Mouse (Mus musculus) C2C12 (cell line): ENCODE measurements around the gene Rnasek. TPM values are rescaled to one million over a fixed set of nuclear protein-coding genes. Genes with fewer than 3 reads are reported as not detected.
A peak's percentile ranks its signal among the peaks of the same experiment; 100 is the strongest.

Experiments
- H3K27me3 ChIP-seq: one replicate; pipeline ENCODE4 v1.6.1; 2011; ENCODE audit not compliant: control insufficient read depth, insufficient read depth, insufficient read length
- H3K36me3 ChIP-seq: one replicate; pipeline ENCODE4 v1.6.1; 2011; ENCODE audit not compliant: control insufficient read depth, insufficient read depth
- H3K4me3 ChIP-seq: one replicate; pipeline ENCODE4 v1.5.1; 2011; ENCODE audit warnings: mild to moderate bottlenecking, control low read depth; ENCODE audit not compliant: poor library complexity, insufficient read depth, severe bottlenecking
- H3K79me2 ChIP-seq: one replicate; pipeline ENCODE4 v1.6.1; 2011; ENCODE audit not compliant: control insufficient read depth, insufficient read depth
- H3K79me3 ChIP-seq: one replicate; pipeline ENCODE4 v1.6.1; 2011; ENCODE audit warnings: low read depth, control low read depth
- H3ac ChIP-seq: one replicate; pipeline ENCODE3; 2011; ENCODE audit warnings: low read depth; ENCODE audit not compliant: control insufficient read depth, insufficient read length
- CEBPB ChIP-seq: IDR thresholded peaks from one replicate; pipeline ENCODE4 v1.6.1; 2011; ENCODE audit warnings: low read depth, mild to moderate bottlenecking, control low read depth, moderate library complexity
- CTCF ChIP-seq: IDR thresholded peaks from one replicate; pipeline ENCODE4 v1.5.1; 2011; ENCODE audit not compliant: control insufficient read depth, insufficient read depth, insufficient read length
- FOSL1 ChIP-seq: IDR thresholded peaks from one replicate; pipeline ENCODE4 v1.8.0; 2011; ENCODE audit warnings: mild to moderate bottlenecking, low read length; ENCODE audit not compliant: poor library complexity, insufficient read depth, severe bottlenecking
- MAX ChIP-seq: IDR thresholded peaks from one replicate; pipeline ENCODE4 v1.6.1; 2011; ENCODE audit warnings: mild to moderate bottlenecking, control low read depth
- MYOD1 ChIP-seq: IDR thresholded peaks from one replicate; pipeline ENCODE4 v1.6.1; 2011; ENCODE audit warnings: low read depth; ENCODE audit not compliant: control insufficient read depth, insufficient read length
- MYOG ChIP-seq: IDR thresholded peaks from one replicate; pipeline ENCODE4 v1.6.1; 2011; ENCODE audit not compliant: control insufficient read depth, insufficient read length; ENCODE audit errors: extremely low read depth
- USF1 ChIP-seq: IDR thresholded peaks from one replicate; pipeline ENCODE4 v1.6.1; 2011; ENCODE audit warnings: low read depth, mild to moderate bottlenecking, control low read depth, moderate library complexity
- polyA plus RNA-seq: library from polyadenylated mRNA; unstranded; fragments of >200 nt; fragmentation: generic; extraction: Trizol; gene quantifications from one replicate; pipeline ENCODE4 v1.2.1, GENCODE M21; 2012; ENCODE audit warnings: missing spikeins

Gene Rnasek
- polyA plus RNA-seq, 1 experiment: 300 TPM

- no peaks in the 10 kb centered on the region for H3K36me3 ChIP-seq
These were observed 19.4 kb upstream of the Rnasek start for GRCm38 (mm10) chr11:70259035-70259434.

GRCm38 (mm10) chr11:70254931-70255531 lies 15.4 kb upstream of the Rnasek start, which contains the start of gene Alox12:
Alox12 (minus strand) TSS chr11:70255353.
- H3K79me2 ChIP-seq: no peaks in the 10 kb centered on the region
- H3ac ChIP-seq: peak within 1 kb of the TSS; percentile 45
- no peaks in the 10 kb centered on the region for H3K36me3 ChIP-seq
- peaks cover 18% of the 10 kb centered on the region for H3K27me3 ChIP-seq
- H3K79me3 ChIP-seq: no peaks in the 10 kb centered on the region
- H3K4me3 ChIP-seq: no peak within 1 kb of the TSS
- TF ChIP-seq MYOG: no peak
- no peak for TF ChIP-seq FOSL1
- peak; percentile 57 for TF ChIP-seq CTCF
- no peak for TF ChIP-seq CEBPB

More at GRCm38 (mm10) chr11:70259035-70259434, 19.4 kb upstream of the Rnasek start:
- peaks cover 4% of the 10 kb centered on the region for H3K27me3 ChIP-seq
- no peak for TF ChIP-seq MYOG
- TF ChIP-seq FOSL1: peak; percentile 45
- no peak overlapping the region for H3K4me3 ChIP-seq
- no peak overlapping the region for H3ac ChIP-seq
- H3K79me2 ChIP-seq: no peaks in the 10 kb centered on the region
- H3K79me3 ChIP-seq: no peaks in the 10 kb centered on the region

GRCm38 (mm10) chr11:70254337-70254736 lies 14.7 kb upstream of the Rnasek start:
- Histone ChIP-seq H3ac (no peak overlapping the region), H3K4me3 (no peak overlapping the region), H3K36me3 (no peaks in the 10 kb centered on the region), H3K79me3 (no peaks in the 10 kb centered on the region), H3K27me3 (peaks cover 18% of the 10 kb centered on the region), H3K79me2 (no peaks in the 10 kb centered on the region)
- TF ChIP-seq CTCF (no peak), MAX (no peak), FOSL1 (no peak), MYOD1 (no peak), MYOG (no peak), USF1 (no peak), CEBPB (no peak)

- no peaks in the 10 kb centered on the region for H3K36me3 ChIP-seq
- H3K4me3 ChIP-seq: no peak overlapping the region
- peaks cover 20% of the 10 kb centered on the region for H3K27me3 ChIP-seq
- no peak overlapping the region for H3ac ChIP-seq
- H3K79me3 ChIP-seq: no peaks in the 10 kb centered on the region
- TF ChIP-seq USF1 (no peak), MYOD1 (no peak), MAX (no peak), CEBPB (no peak), CTCF (no peak), MYOG (no peak), FOSL1 (no peak)
- no peaks in the 10 kb centered on the region for H3K79me2 ChIP-seq
These were observed 12.2 kb upstream of the Rnasek start for GRCm38 (mm10) chr11:70251853-70252252.

- peaks cover 36% of the 10 kb centered on the region for H3K27me3 ChIP-seq
These were observed 10.5 kb upstream of the Rnasek start for GRCm38 (mm10) chr11:70250150-70250549.

GRCm38 (mm10) chr11:70247136-70247845 lies 7.6 kb upstream of the Rnasek start:
- H3ac ChIP-seq: no peak overlapping the region
- H3K79me2 ChIP-seq: no peaks in the 10 kb centered on the region
- no peak overlapping the region for H3K4me3 ChIP-seq
- peaks cover 30% of the 10 kb centered on the region for H3K27me3 ChIP-seq
- H3K79me3 ChIP-seq: no peaks in the 10 kb centered on the region
- TF ChIP-seq CEBPB (no peak), FOSL1 (no peak), USF1 (no peak), MYOD1 (no peak), CTCF (peak; percentile 6), MYOG (no peak), MAX (no peak)
- H3K36me3 ChIP-seq: no peaks in the 10 kb centered on the region

More at GRCm38 (mm10) chr11:70250150-70250549, 10.5 kb upstream of the Rnasek start:
- Histone ChIP-seq H3K36me3 (no peaks in the 10 kb centered on the region), H3K79me3 (no peaks in the 10 kb centered on the region), H3ac (no peak overlapping the region), H3K4me3 (no peak overlapping the region), H3K79me2 (no peaks in the 10 kb centered on the region)
- TF ChIP-seq MYOG: no peak
- no peak for TF ChIP-seq CEBPB
- no peak for TF ChIP-seq MAX
- no peak for TF ChIP-seq CTCF
- no peak for TF ChIP-seq MYOD1
- no peak for TF ChIP-seq FOSL1
- no peak for TF ChIP-seq USF1
